Mouse (Mus musculus) thymus, adult 2 months (tissue): ENCODE data around the gene Ubtd1.

Source experiments
- CTCF ChIP-seq: fragments of 200-500 bp; IDR thresholded peaks from 2 replicates; pipeline ENCODE4 v1.5.1; 2012; ENCODE audit warnings: mild to moderate bottlenecking, control low read depth, low read length, moderate library complexity, borderline replicate concordance; ENCODE audit not compliant: control insufficient read depth, poor library complexity, insufficient read depth; ENCODE audit errors: extremely low read depth
- POLR2A ChIP-seq: fragments of 200-500 bp; IDR thresholded peaks from 2 replicates; pipeline ENCODE4 v1.6.1; 2012; ENCODE audit warnings: mild to moderate bottlenecking, low read length, control low read depth, moderate library complexity; ENCODE audit not compliant: control insufficient read depth, poor library complexity, insufficient read depth; ENCODE audit errors: extremely low read depth

GRCm38 (mm10) chr19:41995483-41995882 lies 13.9 kb downstream of the Ubtd1 start:
- TF ChIP-seq CTCF, result no peak
- no peak for TF ChIP-seq POLR2A
